Mouse (Mus musculus) brain, embryonic 18.5 days (tissue): ENCODE results near the gene Skor1.

Experiments used
- DNase-seq: peaks from one replicate; pipeline ENCODE4 v3.0.0-alpha.2; 2012; ENCODE audit warnings: low read depth, low spot score

Skor1 gene

GRCm38 (mm10) chr9:63150086-63150800 lies 1.5 kb upstream of the Skor1 start:
- no peak for DNase-seq

GRCm38 (mm10) chr9:63149372-63149766 lies 608 bp upstream of the Skor1 start:
- DNase-seq: no peak

- no peak for DNase-seq
These were observed 863 bp downstream of the Skor1 start for GRCm38 (mm10) chr9:63147786-63148409.

- DNase-seq: no peak
These were observed 1.5 kb downstream of the Skor1 start for GRCm38 (mm10) chr9:63147296-63147695.

- DNase-seq: no peak
These were observed 1.9 kb downstream of the Skor1 start for GRCm38 (mm10) chr9:63146856-63147274.

- DNase-seq: no peak
These were observed 2.5 kb downstream of the Skor1 start for GRCm38 (mm10) chr9:63146126-63146855.

GRCm38 (mm10) chr9:63145249-63146125 lies 3.3 kb downstream of the Skor1 start:
- no peak for DNase-seq

- no peak for DNase-seq
These were observed 4.1 kb downstream of the Skor1 start for GRCm38 (mm10) chr9:63144502-63145248.

- no peak for DNase-seq
These were observed 4.9 kb downstream of the Skor1 start for GRCm38 (mm10) chr9:63143641-63144501.

- no peak for DNase-seq
These were observed 5.5 kb downstream of the Skor1 start for GRCm38 (mm10) chr9:63143227-63143626.

GRCm38 (mm10) chr9:63142335-63143036 lies 6.3 kb downstream of the Skor1 start:
- DNase-seq: no peak

- DNase-seq: no peak
These were observed 7.0 kb downstream of the Skor1 start for GRCm38 (mm10) chr9:63141641-63142334.

- DNase-seq: no peak
These were observed 8.6 kb downstream of the Skor1 start for GRCm38 (mm10) chr9:63140211-63140610.

GRCm38 (mm10) chr9:63139661-63140060 lies 9.1 kb downstream of the Skor1 start:
- no peak for DNase-seq

- no peak for DNase-seq
These were observed 10.2 kb downstream of the Skor1 start for GRCm38 (mm10) chr9:63138481-63138967.

GRCm38 (mm10) chr9:63137615-63137915 lies 11.2 kb downstream of the Skor1 start:
- no peak for DNase-seq

- DNase-seq: no peak
These were observed 11.8 kb downstream of the Skor1 start for GRCm38 (mm10) chr9:63136756-63137614.

GRCm38 (mm10) chr9:63136241-63136640 lies 12.5 kb downstream of the Skor1 start:
- DNase-seq: no peak
